Mouse (Mus musculus): ENCODE results near the gene Il17rb.

- TF ChIP-seq POLR2A (IDR thresholded peaks at IDR 0.05; ENCODE audit: low read depth, low read length) (no peak), CTCF (IDR thresholded peaks at IDR 0.05; ENCODE audit: borderline replicate concordance, insufficient read depth, low read length) (no peak)
These were observed 33.1 kb upstream of the Il17rb start for GRCm38 (mm10) chr14:30041836-30042235.
